Mouse (Mus musculus) CD4-positive, CD25-positive, alpha-beta regulatory T cell, adult 2 months (primary cell): ENCODE measurements around the gene Trove2.
A peak's percentile ranks its signal among the peaks of the same experiment; 100 is the strongest.

Source experiments
- DNase-seq: peaks from one replicate; pipeline ENCODE4 v3.0.0-alpha.2; 2012; ENCODE audit warnings: low read depth, low spot score

The Trove2 gene

DNA sequence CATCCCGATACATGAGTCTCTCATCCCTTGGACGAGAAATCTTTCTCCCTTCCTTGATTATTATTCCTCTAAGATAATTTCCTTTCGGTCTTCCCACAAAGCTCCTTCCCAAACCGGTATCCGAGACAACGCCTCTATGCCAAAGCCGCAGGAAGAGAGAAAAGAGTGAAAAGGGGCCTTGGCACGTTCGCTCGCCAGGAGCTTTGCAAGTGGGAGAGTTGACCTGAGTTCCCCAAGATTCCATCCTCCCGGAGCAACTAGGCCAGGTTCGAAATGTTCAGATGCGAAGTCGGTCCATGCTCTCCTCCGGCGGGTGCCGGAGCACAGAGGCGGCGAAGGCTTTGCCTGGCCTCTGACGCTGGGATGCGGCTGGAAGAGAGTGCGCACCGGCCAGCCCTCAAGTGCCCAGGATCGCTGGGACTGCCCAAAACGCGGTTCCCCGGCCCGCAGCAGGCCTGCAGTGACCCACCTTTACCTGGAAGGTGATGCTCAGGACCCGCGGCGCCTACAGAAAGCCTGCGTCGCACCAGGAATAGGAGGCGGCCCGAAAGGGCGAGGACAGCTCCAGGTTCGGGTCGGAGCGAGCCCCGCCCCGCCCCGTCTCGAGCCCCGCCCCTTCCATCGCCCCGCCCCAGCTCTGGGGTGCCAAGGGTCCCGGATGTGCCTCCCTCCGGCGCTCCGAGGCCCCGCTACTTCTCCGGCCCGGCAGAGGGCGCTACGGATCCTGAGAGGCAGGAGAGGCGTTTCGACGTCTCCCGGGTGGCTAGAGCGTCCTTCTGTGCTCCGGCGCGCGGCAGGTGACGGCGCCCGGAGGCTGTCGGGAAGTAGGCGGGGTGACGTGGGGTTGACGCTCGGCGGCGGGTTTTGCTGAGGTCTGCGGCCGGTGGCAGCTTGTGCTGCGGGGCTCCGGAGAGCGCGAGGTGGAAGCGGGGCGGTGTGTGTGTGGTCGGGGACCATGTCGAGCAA, at the start of gene Trove2, which contains the start of gene Uchl5:
Gene Trove2, minus strand, starts transcription at position 623 of the 966 bp plus-strand sequence.
Gene Uchl5, plus strand, starts transcription at position 827 of the 966 bp plus-strand sequence.
- peak; percentile 100 for DNase-seq

- no peak for DNase-seq
Observed at GRCm38 (mm10) chr1:143822677-143823076, 45.8 kb upstream of the Trove2 start.

- no peak for DNase-seq
Observed at GRCm38 (mm10) chr1:143820096-143820877, 43.4 kb upstream of the Trove2 start.

- DNase-seq: peak; percentile 87
Observed at GRCm38 (mm10) chr1:143813676-143814360, 37.0 kb upstream of the Trove2 start.

- DNase-seq: no peak
Observed at GRCm38 (mm10) chr1:143809062-143809461, 32.2 kb upstream of the Trove2 start.

- peak; percentile 84 for DNase-seq
Observed at GRCm38 (mm10) chr1:143803537-143803936, 26.7 kb upstream of the Trove2 start.

DNA sequence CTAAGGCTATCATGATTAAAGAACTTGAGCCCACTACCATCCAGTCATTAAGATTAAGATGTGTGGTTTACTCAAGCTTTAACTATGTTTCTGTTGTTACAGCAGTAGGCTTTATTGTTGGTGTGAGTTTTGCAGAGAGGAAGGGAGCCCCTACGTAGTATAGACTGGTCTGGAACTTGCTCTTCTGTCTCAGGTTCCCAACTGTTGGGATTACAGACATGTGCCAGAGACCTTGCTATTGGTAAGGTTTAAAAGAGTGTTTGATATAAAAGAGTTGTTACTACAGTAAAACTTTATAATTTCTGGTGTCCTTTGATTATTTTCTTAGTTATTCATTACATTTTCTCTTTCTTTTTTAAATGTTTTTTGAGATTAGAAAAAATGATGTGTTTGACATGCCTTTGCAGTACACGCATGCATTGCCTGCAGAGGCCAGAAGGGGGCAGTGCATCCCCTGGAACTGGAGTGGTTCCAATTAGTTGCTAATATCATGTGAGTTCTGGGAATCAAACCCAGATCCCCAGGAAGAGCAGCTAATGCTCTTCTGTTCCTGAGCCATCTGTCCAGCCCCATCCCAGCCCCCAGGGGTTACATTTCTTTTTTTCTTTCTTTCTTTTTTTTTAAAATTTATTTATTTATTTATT, 11.8 kb upstream of the Trove2 start:
- DNase-seq: peak; percentile 78

GRCm38 (mm10) chr1:143777558-143778218, 820 bp upstream of the Trove2 start:
- DNase-seq: no peak

DNA sequence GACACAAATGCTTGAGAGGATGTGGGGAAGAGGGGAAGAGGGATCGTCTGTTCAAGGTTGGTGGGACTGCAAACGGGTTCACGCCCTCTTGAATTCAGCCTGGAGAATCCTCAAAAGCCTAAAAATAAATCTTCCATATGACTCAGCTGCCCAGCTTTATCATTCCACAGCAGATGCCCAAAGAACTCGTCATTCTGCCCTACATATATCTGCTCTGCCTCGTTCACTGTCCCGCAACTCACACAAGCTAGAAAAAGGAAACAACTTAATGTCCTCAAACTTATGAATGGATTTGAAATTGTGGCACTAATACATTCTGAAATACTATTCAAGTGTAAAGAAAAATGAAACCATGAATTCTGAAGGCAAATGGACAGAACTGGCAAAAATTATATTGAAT, 3.0 kb downstream of the Trove2 start:
- no peak for DNase-seq

- no peak for DNase-seq
Observed at GRCm38 (mm10) chr1:143773082-143773481, 3.8 kb downstream of the Trove2 start.

DNA sequence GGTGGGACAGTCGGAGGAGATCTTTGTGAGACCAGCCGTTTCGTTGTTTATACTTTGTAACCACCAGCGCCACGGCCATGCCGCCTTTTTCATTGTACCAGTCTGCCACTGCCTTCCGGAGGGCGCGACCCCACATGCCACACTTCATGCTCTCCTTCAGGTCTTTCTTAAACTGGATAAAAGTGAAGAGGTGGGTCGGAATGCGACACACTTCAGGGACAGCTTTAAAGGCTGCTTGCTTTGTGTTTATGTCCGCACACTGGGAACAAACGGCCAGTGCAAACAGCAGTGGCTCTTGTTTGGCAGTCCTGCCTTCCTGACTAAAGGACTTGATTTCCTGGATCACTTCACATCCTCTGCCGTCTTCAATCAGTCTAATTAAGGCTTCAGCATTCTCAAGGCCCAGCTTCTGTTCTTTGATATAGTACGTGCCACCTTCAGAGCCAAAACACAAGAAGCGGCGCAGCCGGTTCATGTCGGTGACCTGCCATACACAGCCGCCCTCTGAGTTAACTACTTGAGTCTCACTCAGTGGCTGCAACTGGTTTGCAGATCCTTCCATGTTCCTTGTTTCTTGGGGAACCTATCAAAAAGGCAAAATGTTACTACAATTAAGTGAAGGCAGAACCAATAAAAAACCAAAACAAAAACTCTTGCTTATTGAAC, 6.3 kb downstream of the Trove2 start:
- DNase-seq: no peak

- DNase-seq: no peak
Observed at GRCm38 (mm10) chr1:143766238-143766637, 10.6 kb downstream of the Trove2 start.

DNA sequence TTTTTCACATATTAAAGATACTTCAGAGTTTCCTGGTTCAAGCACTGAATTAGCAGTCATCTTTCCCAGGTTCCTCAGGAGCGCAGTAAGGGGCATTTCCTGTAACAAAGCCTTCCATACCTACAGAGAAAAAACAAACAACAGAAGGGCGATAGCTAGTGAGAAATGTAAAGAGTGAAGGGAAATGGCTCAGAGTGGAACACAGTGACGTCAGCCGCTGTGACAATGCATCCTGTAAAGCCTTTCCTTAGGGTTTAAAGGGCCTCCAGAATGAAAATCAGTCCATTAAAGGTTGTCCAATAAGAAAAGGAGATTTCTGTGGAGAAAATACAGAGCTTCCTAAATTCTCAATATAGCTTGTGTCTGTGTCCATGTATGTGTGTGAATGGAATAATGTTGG, 11.1 kb downstream of the Trove2 start:
- no peak for DNase-seq

DNA sequence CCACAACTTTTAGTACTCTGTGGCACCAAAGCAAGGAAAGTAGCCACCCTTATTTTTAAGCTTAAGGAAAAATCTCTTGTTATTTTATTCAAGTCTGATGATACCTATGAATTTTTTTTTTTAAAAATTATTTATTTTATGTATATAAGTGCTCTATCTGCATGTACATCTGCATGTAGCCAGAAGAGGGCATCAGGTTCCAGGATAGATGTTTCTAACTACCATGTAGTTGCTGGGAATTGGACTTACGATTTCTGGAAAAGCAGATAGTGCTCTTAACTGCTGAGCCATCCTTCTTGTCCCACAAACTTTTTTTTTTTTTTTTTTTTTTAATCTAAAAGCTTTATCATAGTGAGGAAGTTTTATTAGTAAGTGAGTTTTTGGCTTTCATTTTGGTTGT, 12.4 kb downstream of the Trove2 start:
- no peak for DNase-seq

GRCm38 (mm10) chr1:143762159-143762558, 14.7 kb downstream of the Trove2 start:
- no peak for DNase-seq

GRCm38 (mm10) chr1:143745871-143746270, 31.0 kb downstream of the Trove2 start:
- no peak for DNase-seq

- DNase-seq: no peak
Observed at GRCm38 (mm10) chr1:143742186-143742585, 34.7 kb downstream of the Trove2 start.

GRCm38 (mm10) chr1:143741331-143741730, 35.5 kb downstream of the Trove2 start:
- no peak for DNase-seq

DNA sequence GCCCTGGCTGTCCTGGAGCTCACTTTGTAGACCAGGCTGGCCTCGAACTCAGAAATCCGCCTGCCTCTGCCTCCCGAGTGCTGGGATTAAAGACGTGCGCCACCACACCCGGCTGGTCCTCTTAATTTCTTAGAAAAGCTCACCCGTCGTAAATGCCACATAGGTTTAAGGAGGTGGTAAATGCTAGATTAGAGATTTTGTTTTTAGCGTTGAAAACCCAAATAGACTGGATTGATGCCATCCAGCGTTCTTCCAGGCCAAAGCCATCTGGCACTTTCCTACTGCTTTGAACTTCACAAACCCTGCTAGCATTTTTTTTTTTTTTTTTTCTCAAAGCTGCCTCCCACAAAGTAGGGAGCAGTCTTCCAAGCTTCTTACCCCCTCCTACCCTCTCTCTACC, 36.3 kb downstream of the Trove2 start:
- DNase-seq: no peak
